Mouse (Mus musculus): ENCODE results near the gene Ap2a2. TPM values are rescaled to one million over a fixed set of nuclear protein-coding genes. Genes with fewer than 3 reads are reported as not detected.

The Ap2a2 gene
- 60.4 and 63.3 TPM in 2 replicates for total RNA-seq (2014; rRNA removed; ENCODE audit: low replicate concordance)
- 28.7 and 30.6 TPM in 2 replicates for polyA plus RNA-seq (2015; fragmentation: Nextera tagmentation; extraction: Ambion mirVana)

DNA sequence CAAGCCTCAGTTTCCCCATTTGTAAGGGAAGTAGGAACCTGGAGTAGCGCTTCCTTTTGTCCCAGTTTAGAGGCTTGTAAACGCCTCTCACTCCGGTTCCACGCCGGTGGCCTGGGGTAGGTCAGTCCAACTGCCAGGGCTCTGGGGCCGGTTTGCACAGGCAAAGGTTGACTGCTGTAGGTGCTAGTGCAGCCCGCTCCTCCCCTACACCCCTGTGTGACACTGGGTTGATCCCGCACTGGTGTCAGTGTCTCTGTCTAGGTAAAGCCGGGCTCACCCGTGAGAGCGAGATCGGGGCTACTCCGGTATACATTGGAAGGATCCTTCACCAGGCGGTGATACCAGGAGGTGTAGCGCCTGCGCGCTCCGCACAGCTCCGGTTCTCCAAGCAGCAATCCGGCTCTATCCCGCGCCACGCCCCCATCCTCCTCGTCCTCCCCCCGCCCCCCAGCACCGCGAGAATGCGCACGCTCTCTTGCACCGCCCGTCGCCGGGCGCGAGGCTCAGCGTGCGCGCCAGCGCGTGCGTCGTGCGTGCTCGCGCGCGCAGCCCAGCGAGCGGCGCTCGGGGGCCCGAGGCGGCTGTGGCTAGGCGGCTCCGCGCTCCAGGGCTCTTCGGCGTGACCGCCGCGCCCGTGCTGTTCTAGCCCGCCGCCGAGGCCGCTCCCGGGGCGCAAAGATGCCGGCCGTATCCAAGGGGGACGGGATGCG lies at the start of gene Ap2a2:
Ap2a2 (plus strand) TSS at position 492 of the 710 bp plus-strand sequence.
- Histone ChIP-seq H3K9me3 (replicated peaks; ENCODE audit: control insufficient read depth, low read length) (no peaks in the 10 kb centered on the region), H3K27ac (ENCODE audit: low read depth) (peak within 1 kb of the TSS; percentile 61), H3K4me1 (ENCODE audit: control insufficient read depth, insufficient read depth) (no peaks in the 10 kb centered on the region), H3K9ac (replicated peaks; ENCODE audit: low read depth, low read length) (peak within 1 kb of the TSS; percentile 77), H3K27me3 (ENCODE audit: control insufficient read depth, insufficient read depth, low read length) (no peaks in the 10 kb centered on the region), H3K36me3 (replicated peaks; ENCODE audit: control insufficient read depth, insufficient read depth, low read length) (no peaks in the 10 kb centered on the region), H3K4me3 (ENCODE audit: low read depth, low read length) (peak within 1 kb of the TSS; percentile 74), H3K4me2 (ENCODE audit: low read depth, low read length) (peak within 1 kb of the TSS; percentile 87)
- ATAC-seq (ENCODE audit: insufficient read depth, low read depth), result peak; percentile 95
- under 1% methylated on average over 68 of the region's 72 CpGs for WGBS
- DNase-seq (ENCODE audit: low spot score), result peak; percentile 94
- TF ChIP-seq EP300 (IDR thresholded peaks at IDR 0.05; ENCODE audit: low read depth) (no peak), CTCF (IDR thresholded peaks at IDR 0.05; ENCODE audit: low read depth) (no peak)

DNA sequence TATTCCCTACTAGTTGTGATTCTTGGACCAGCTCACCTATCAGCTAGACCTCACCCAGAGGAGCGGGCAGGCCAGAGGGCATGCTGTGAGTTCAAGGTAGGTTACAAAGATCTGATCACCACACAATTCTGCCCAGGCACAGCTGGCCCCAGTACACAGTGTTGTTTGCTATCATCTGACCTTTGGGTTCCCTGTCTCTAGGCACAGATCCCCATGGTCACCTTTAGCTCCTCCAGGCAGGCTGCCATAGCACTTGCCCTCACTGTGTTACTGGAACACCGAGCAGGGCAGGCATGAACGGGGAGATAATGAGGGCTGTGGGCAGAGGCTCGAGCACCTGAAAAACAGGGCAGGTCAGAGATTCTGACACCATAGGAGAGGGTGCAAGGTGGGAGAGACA lies 44.3 kb upstream of the Ap2a2 start:
- Histone ChIP-seq H3K36me3 (replicated peaks; ENCODE audit: control insufficient read depth, insufficient read depth, low read length) (0 out of 2 replicates have a peak, but pooled peaks cover 4% of the 10 kb centered on the region), H3K4me2 (ENCODE audit: low read depth, low read length) (no peak overlapping the region), H3K9ac (replicated peaks; ENCODE audit: low read depth, low read length) (no peak overlapping the region), H3K4me3 (ENCODE audit: low read depth, low read length) (no peak overlapping the region), H3K27me3 (ENCODE audit: control insufficient read depth, insufficient read depth, low read length) (no peaks in the 10 kb centered on the region), H3K4me1 (ENCODE audit: control insufficient read depth, insufficient read depth) (peaks cover 17% of the 10 kb centered on the region), H3K9me3 (replicated peaks; ENCODE audit: control insufficient read depth, low read length) (no peaks in the 10 kb centered on the region), H3K27ac (ENCODE audit: low read depth) (peak overlapping the region; percentile 85)
- 44% methylated on average over 4 of the region's 4 CpGs for WGBS
- DNase-seq (ENCODE audit: low spot score) (no peak), ATAC-seq (ENCODE audit: insufficient read depth, low read depth) (no peak)
- TF ChIP-seq EP300 (IDR thresholded peaks at IDR 0.05; ENCODE audit: low read depth) (no peak), CTCF (IDR thresholded peaks at IDR 0.05; ENCODE audit: low read depth) (no peak)

DNA sequence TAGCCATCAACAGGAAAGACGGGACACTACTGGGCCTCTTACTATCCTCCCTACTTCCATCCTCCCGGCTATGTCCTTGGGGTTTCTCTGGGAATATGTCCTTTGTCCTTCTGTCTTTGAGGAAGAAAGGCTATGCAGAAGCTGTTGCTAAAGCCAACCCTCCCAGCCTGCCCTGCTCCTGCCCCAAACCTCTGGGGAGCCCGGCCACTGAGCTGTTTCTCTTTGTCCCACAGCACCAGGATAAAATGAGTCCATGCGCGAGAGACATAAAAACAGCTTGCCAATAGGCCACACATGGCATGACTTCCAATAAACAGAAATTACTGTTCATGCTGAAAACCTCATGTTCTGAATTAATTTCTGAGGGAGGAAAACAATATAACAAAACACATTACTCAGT lies 43.7 kb upstream of the Ap2a2 start:
- DNase-seq (ENCODE audit: low spot score), result no peak
- WGBS, result 87% methylated on average over 5 of the region's 5 CpGs
- Histone ChIP-seq H3K4me3 (ENCODE audit: low read depth, low read length) (no peak overlapping the region), H3K4me2 (ENCODE audit: low read depth, low read length) (no peak overlapping the region), H3K9me3 (replicated peaks; ENCODE audit: control insufficient read depth, low read length) (no peaks in the 10 kb centered on the region), H3K36me3 (replicated peaks; ENCODE audit: control insufficient read depth, insufficient read depth, low read length) (0 out of 2 replicates have a peak, but pooled peaks cover 4% of the 10 kb centered on the region), H3K27me3 (ENCODE audit: control insufficient read depth, insufficient read depth, low read length) (no peaks in the 10 kb centered on the region), H3K27ac (ENCODE audit: low read depth) (peak overlapping the region; percentile 85), H3K9ac (replicated peaks; ENCODE audit: low read depth, low read length) (no peak overlapping the region), H3K4me1 (ENCODE audit: control insufficient read depth, insufficient read depth) (peaks cover 17% of the 10 kb centered on the region)
- TF ChIP-seq CTCF (IDR thresholded peaks at IDR 0.05; ENCODE audit: low read depth) (no peak), EP300 (IDR thresholded peaks at IDR 0.05; ENCODE audit: low read depth) (no peak)
- no peak for ATAC-seq (ENCODE audit: insufficient read depth, low read depth)

DNA sequence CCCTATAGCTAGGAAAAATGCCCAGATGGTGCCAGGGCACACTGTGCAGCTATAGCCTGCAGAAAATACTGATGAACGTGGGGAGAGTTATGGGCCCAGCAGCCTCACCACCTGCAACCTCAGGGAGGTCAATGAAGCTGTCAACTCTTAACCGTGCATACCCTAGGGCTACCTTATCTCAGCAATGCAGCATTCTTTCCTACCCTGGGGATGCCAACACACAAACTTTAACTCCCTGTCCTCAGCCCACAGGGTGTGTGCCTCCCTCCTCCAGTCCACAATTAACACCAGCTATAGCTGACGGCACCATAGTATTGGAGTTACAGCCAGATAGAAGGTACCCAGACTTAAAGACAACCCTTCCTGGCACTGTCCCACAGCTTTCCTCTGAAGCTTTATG lies 43.0 kb upstream of the Ap2a2 start:
- H3K9me3 ChIP-seq (replicated peaks; ENCODE audit: control insufficient read depth, low read length), result no peaks in the 10 kb centered on the region
- H3K36me3 ChIP-seq (replicated peaks; ENCODE audit: control insufficient read depth, insufficient read depth, low read length), result 0 out of 2 replicates have a peak, but pooled peaks cover 4% of the 10 kb centered on the region
- no peak overlapping the region for H3K4me2 ChIP-seq (ENCODE audit: low read depth, low read length)
- H3K4me1 ChIP-seq (ENCODE audit: control insufficient read depth, insufficient read depth), result peaks cover 17% of the 10 kb centered on the region
- ATAC-seq (ENCODE audit: insufficient read depth, low read depth) (peak; percentile 92), DNase-seq (ENCODE audit: low spot score) (peak; percentile 80)
- H3K27me3 ChIP-seq (ENCODE audit: control insufficient read depth, insufficient read depth, low read length), result no peaks in the 10 kb centered on the region
- H3K9ac ChIP-seq (replicated peaks; ENCODE audit: low read depth, low read length), result no peak overlapping the region
- H3K4me3 ChIP-seq (ENCODE audit: low read depth, low read length), result no peak overlapping the region
- peak; percentile 78 for TF ChIP-seq EP300 (IDR thresholded peaks at IDR 0.05; ENCODE audit: low read depth)
- no peak for TF ChIP-seq CTCF (IDR thresholded peaks at IDR 0.05; ENCODE audit: low read depth)
- H3K27ac ChIP-seq (ENCODE audit: low read depth), result peak overlapping the region; percentile 85
- WGBS, result 30% methylated on average over 3 of the region's 3 CpGs

DNA sequence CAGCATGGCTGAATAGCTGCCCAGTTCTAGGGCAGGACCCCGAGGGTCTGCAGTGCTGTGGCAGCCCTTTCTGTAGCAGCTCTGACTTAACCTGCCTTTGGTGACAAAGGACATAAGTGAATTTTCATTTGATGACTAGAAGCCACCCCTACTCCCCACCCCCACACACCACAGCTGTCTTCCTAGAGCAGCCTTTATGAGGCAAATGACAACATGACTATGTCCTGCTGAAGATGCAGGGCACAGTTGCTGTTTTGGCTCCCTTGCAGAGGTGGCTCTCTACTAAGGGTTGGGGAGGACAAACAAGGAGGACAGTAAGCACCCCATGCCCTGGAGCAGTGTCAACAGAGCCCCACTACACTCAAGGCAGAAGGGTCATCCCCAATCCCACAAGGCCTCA lies 42.2 kb upstream of the Ap2a2 start:
- ATAC-seq (ENCODE audit: insufficient read depth, low read depth) (no peak), DNase-seq (ENCODE audit: low spot score) (no peak)
- WGBS, result 30% methylated on average over 1 of the region's 1 CpGs
- no peak overlapping the region for H3K4me3 ChIP-seq (ENCODE audit: low read depth, low read length)
- peaks cover 17% of the 10 kb centered on the region for H3K4me1 ChIP-seq (ENCODE audit: control insufficient read depth, insufficient read depth)
- no peak overlapping the region for H3K4me2 ChIP-seq (ENCODE audit: low read depth, low read length)
- no peaks in the 10 kb centered on the region for H3K9me3 ChIP-seq (replicated peaks; ENCODE audit: control insufficient read depth, low read length)
- H3K27ac ChIP-seq (ENCODE audit: low read depth), result peak overlapping the region; percentile 85
- H3K9ac ChIP-seq (replicated peaks; ENCODE audit: low read depth, low read length), result no peak overlapping the region
- H3K27me3 ChIP-seq (ENCODE audit: control insufficient read depth, insufficient read depth, low read length), result no peaks in the 10 kb centered on the region
- 0 out of 2 replicates have a peak, but pooled peaks cover 4% of the 10 kb centered on the region for H3K36me3 ChIP-seq (replicated peaks; ENCODE audit: control insufficient read depth, insufficient read depth, low read length)
- no peak for TF ChIP-seq EP300 (IDR thresholded peaks at IDR 0.05; ENCODE audit: low read depth)

Data from heart, postnatal 0 days (tissue).